Mouse (Mus musculus): Measurements from ENCODE around the gene Tmem30b.

DNA sequence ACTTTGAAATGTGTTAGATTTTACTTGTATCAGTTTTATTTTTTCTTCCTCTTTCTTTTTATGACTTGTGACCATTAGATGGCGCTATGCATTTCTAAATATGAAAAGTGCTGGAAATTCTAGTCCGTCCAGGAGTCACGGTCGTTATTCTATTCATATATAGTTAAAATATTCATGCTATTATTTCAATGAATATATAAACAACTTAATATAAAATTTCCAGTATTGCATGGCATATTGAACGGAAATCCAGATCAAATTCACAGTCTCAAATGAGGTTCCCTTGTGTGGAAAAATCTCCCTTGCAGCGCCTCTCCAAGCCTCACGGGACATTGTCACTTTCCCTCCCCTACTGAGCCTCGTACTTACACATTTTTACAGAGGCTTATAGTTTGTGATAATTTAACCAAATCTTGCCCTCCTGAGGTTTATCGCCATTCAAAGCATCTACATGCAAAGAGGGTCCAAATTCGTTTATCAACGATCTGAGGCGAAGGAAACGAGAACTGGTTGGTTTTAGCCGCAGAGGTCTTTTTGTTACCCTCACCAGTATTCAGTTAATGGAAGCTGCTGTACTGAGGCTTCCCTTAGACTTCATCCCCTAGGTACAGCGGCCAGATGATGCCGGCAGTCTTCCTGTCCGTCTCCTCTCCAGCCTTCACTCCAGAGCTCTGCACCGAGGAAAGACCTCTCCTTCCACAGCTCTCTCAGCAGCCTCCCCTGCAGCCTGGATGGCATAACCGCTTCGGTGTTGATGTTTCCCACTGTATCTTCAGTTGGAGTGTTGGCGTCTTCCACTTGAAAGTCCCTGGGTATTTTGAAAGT lies 18.8 kb upstream of the Tmem30b start:
- TF ChIP-seq CEBPB (IDR thresholded peaks at IDR 0.05; ENCODE audit: insufficient read depth, poor library complexity, severe bottlenecking) (no peak), MAX (IDR thresholded peaks at IDR 0.05; ENCODE audit: low read depth) (no peak), POLR2AphosphoS2 (IDR thresholded peaks at IDR 0.05; ENCODE audit: insufficient read length, low read depth) (no peak), TCF12 (IDR thresholded peaks at IDR 0.05; ENCODE audit: insufficient read depth, poor library complexity, severe bottlenecking) (no peak), MYOD1 (IDR thresholded peaks at IDR 0.05; ENCODE audit: control insufficient read depth in 1 of 3, insufficient read length in 2 of 3, low read depth in 2 of 3) (no peak)

Data from myocyte (in vitro differentiated cells).